In genomic region chr15:84718785-84719184, GRCm38 (mm10) we compare ENCODE assay signal across 18 mouse cellular contexts. TPM values are rescaled to one million over a fixed set of nuclear protein-coding genes. Genes with fewer than 3 reads are reported as not detected.
DNase-seq lines count a peak whose midpoint lies in the region; ATAC-seq and TF ChIP-seq lines count a peak whose summit lies in the region.
"Had no signal": no experiment of that assay in that cellular context is flagged by ENCODE, and none has a peak within 500 bp of the region (broad histone marks: within the 10 kb centered on the region; RNA-seq: fewer than 3 reads in every experiment).

No protein-coding gene starts in this region.

- no peak overlapping the region for H3K4me3 ChIP-seq in heart, adult 2 months
- H3K4me3 ChIP-seq in liver, embryonic 14.5 days (ENCODE audit: insufficient read depth in 1 of 2, low read depth in 2 of 2, low read length in 2 of 2) = no peak overlapping the region
- H3K4me3 ChIP-seq in liver, embryonic 12.5 days = no peak overlapping the region
- no peak overlapping the region for H3K4me3 ChIP-seq in small intestine, adult 2 months (ENCODE audit: low read depth, low read length)
- H3K4me3 ChIP-seq: forebrain, embryonic 15.5 days; hindbrain, embryonic 15.5 days had no signal

- no peak for DNase-seq in heart, adult 2 months
- no peak for DNase-seq in heart, postnatal 4 days
- DNase-seq in liver, embryonic 14.5 days (ENCODE audit: low read depth in 3 of 3, low spot score in 3 of 3) = no peak
- DNase-seq in lung, postnatal 36 days = peak; percentile 17
- no peak for DNase-seq in lung, adult 18-20 months
- no peak for DNase-seq in ovary, postnatal 10 days (ENCODE audit: low spot score)
- DNase-seq: adrenal gland, postnatal 10 days; cerebellum, adult 11 months; cerebellum, adult 8-10 months; cerebellum, postnatal 14 days; gastrocnemius, postnatal 14 days had no signal

- ATAC-seq in liver, embryonic 14.5 days (ENCODE audit: insufficient read depth) = no peak
- no peak for ATAC-seq in liver, embryonic 12.5 days
- ATAC-seq: forebrain, embryonic 15.5 days had no signal

- intact Hi-C loops in heart, adult 2 months (cut with DNase I) = loop anchor here (10.0 kb wide), 1 partner anchor 136 kb away; the partner anchor contains the start of gene Phf21b

- no peak for TF ChIP-seq POLR2A in heart, adult 2 months (IDR thresholded peaks at IDR 0.05; ENCODE audit: insufficient read depth, low read depth, low read length)
- no peak for TF ChIP-seq POLR2A in small intestine, adult 2 months (IDR thresholded peaks at IDR 0.05; ENCODE audit: low read depth, low read length)

- H3K27ac ChIP-seq in heart, adult 2 months = no peak overlapping the region
- H3K27ac ChIP-seq in liver, embryonic 14.5 days = no peak overlapping the region
- no peak overlapping the region for H3K27ac ChIP-seq in liver, embryonic 12.5 days
- H3K27ac ChIP-seq in small intestine, adult 2 months (ENCODE audit: insufficient read depth, low read depth, low read length) = no peak overlapping the region
- H3K27ac ChIP-seq: embryonic facial prominence, embryonic 12.5 days; forebrain, embryonic 15.5 days; hindbrain, embryonic 15.5 days had no signal

- TF ChIP-seq CTCF in heart, adult 2 months (IDR thresholded peaks at IDR 0.05) = peak; percentile 47
- 0 out of 2 replicates have a peak, but pooled peaks have one; percentile 11 for TF ChIP-seq CTCF in liver, embryonic 14.5 days (IDR thresholded peaks at IDR 0.05; ENCODE audit: low read depth)
- peak; percentile 3; the same call in 1 of the 2 replicates for TF ChIP-seq CTCF in small intestine, adult 2 months (IDR thresholded peaks at IDR 0.05; ENCODE audit: extremely low read depth, insufficient read length, insufficient replicate concordance, low read depth, low read length)

- H3K9me3 ChIP-seq in liver, embryonic 14.5 days (ENCODE audit: control insufficient read depth, low read length) = no peaks in the 10 kb centered on the region
- H3K9me3 ChIP-seq in liver, embryonic 12.5 days (replicated peaks) = no peaks in the 10 kb centered on the region
- H3K9me3 ChIP-seq: embryonic facial prominence, embryonic 12.5 days; forebrain, embryonic 15.5 days; heart, embryonic 12.5 days; hindbrain, embryonic 15.5 days had no signal

- H3K9ac ChIP-seq in heart, adult 2 months (ENCODE audit: low read depth, low read length) = no peak overlapping the region
- no peak overlapping the region for H3K9ac ChIP-seq in liver, embryonic 14.5 days (replicated peaks)
- no peak overlapping the region for H3K9ac ChIP-seq in liver, embryonic 12.5 days
- H3K9ac ChIP-seq: embryonic facial prominence, embryonic 12.5 days; forebrain, embryonic 15.5 days; heart, embryonic 12.5 days; hindbrain, embryonic 15.5 days had no signal

- no peak for TF ChIP-seq EP300 in heart, adult 2 months (IDR thresholded peaks at IDR 0.05; ENCODE audit: insufficient read depth, low read depth, low read length)
- TF ChIP-seq EP300 in liver, embryonic 14.5 days (IDR thresholded peaks at IDR 0.05; ENCODE audit: low read depth) = no peak

- no peaks in the 10 kb centered on the region for H3K36me3 ChIP-seq in heart, adult 2 months (ENCODE audit: control insufficient read depth, insufficient read depth, low read length)
- no peaks in the 10 kb centered on the region for H3K36me3 ChIP-seq in liver, embryonic 14.5 days (replicated peaks; ENCODE audit: control insufficient read depth, insufficient read depth, low read depth)
- no peaks in the 10 kb centered on the region for H3K36me3 ChIP-seq in liver, embryonic 12.5 days
- no peaks in the 10 kb centered on the region for H3K36me3 ChIP-seq in small intestine, adult 2 months (ENCODE audit: control insufficient read depth, insufficient read depth, low read length)
- H3K36me3 ChIP-seq: embryonic facial prominence, embryonic 12.5 days; forebrain, embryonic 15.5 days; G1E; heart, embryonic 12.5 days; hindbrain, embryonic 15.5 days had no signal

- peaks cover 5% of the 10 kb centered on the region for H3K4me1 ChIP-seq in heart, adult 2 months (ENCODE audit: control insufficient read depth, insufficient read depth, low read length)
- H3K4me1 ChIP-seq in liver, embryonic 14.5 days (replicated peaks; ENCODE audit: control insufficient read depth in 2 of 2, insufficient read depth in 2 of 2, low read length in 1 of 2) = peaks cover 0 to 5% of the 10 kb centered on the region in 2 experiments; a peak in 2 of 4 replicates
- peaks cover 21% of the 10 kb centered on the region; the same call in 1 of the 2 replicates for H3K4me1 ChIP-seq in liver, embryonic 12.5 days
- peaks cover 15% of the 10 kb centered on the region for H3K4me1 ChIP-seq in small intestine, adult 2 months (ENCODE audit: control insufficient read depth, insufficient read depth, insufficient read length, low read length)

- H3K4me2 ChIP-seq in liver, embryonic 14.5 days (ENCODE audit: low read depth) = no peak overlapping the region
- H3K4me2 ChIP-seq in liver, embryonic 12.5 days = no peak overlapping the region
- H3K4me2 ChIP-seq: forebrain, embryonic 15.5 days; hindbrain, embryonic 15.5 days had no signal

- WGBS in heart, adult 2 months = 75% methylated on average over 3 of the region's 3 CpGs
- 42% methylated on average over 3 of the region's 3 CpGs for WGBS in liver, embryonic 14.5 days (ENCODE audit: insufficient replicate concordance)
- 45% methylated on average over 3 of the region's 3 CpGs for WGBS in liver, embryonic 12.5 days (ENCODE audit: insufficient replicate concordance)
- 72% methylated on average over 3 of the region's 3 CpGs for WGBS in small intestine, adult 2 months

- H3K27me3 ChIP-seq in heart, adult 2 months (ENCODE audit: control insufficient read depth, insufficient read depth, low read length) = no peaks in the 10 kb centered on the region
- peaks cover 4% of the 10 kb centered on the region for H3K27me3 ChIP-seq in liver, embryonic 14.5 days (ENCODE audit: control insufficient read depth, insufficient read depth, low read length)
- peaks cover 61% of the 10 kb centered on the region for H3K27me3 ChIP-seq in liver, embryonic 12.5 days (replicated peaks)
- no peaks in the 10 kb centered on the region for H3K27me3 ChIP-seq in small intestine, adult 2 months (ENCODE audit: control insufficient read depth, insufficient read depth, low read length)

- no peaks in the 10 kb centered on the region for H3K79me2 ChIP-seq in heart, adult 2 months (replicated peaks; ENCODE audit: control insufficient read depth, insufficient read depth, low read length)

RNA-seq across cellular contexts. Expression of gene Arhgap8, which starts 1.1 kb away (rescaled TPM):
- total RNA-seq in heart, adult 2 months (2021) = 1 to 10 TPM in 1 of 2 experiments, under 1 TPM in 1; 0.70 to 1.5 TPM
- polyA plus RNA-seq in heart, adult 2 months (2012; rRNA removed) = 1.7 and 1.9 TPM in 2 replicates
- 1 to 10 TPM; 3.8 to 4.0 TPM for total RNA-seq in heart, postnatal 4 days (2021)
- polyA plus RNA-seq in liver, embryonic 14.5 days (2012; rRNA removed) = 0.29 and 0.36 TPM in 2 replicates
- 0.22 and 0.32 TPM in 2 replicates for polyA plus RNA-seq in liver, embryonic 14.5 days (2014; fragmentation: Nextera tagmentation; extraction: Ambion mirVana)
- 0.88 and 0.91 TPM in 2 replicates for polyA plus RNA-seq in liver, embryonic 12.5 days (2016; fragmentation: Nextera tagmentation; extraction: Ambion mirVana)
- polyA plus RNA-seq in small intestine, adult 2 months (2012; rRNA removed) = 4.2 and 6.3 TPM in 2 replicates
- total RNA-seq: G1E had no signal
- polyA plus RNA-seq: G1E had no signal

RNA-seq across cellular contexts. Expression of gene Prr5, which starts 49.4 kb away (rescaled TPM):
- total RNA-seq in heart, adult 2 months (2021) = 1 to 10 TPM; 2.8 to 4.9 TPM
- 5.9 and 8.1 TPM in 2 replicates for polyA plus RNA-seq in heart, adult 2 months (2012; rRNA removed)
- total RNA-seq in heart, postnatal 4 days (2021) = 10 to 100 TPM; 11.6 to 12.3 TPM
- 5.2 and 6.6 TPM in 2 replicates for polyA plus RNA-seq in liver, embryonic 14.5 days (2012; rRNA removed)
- 3.0 and 3.7 TPM in 2 replicates for polyA plus RNA-seq in liver, embryonic 14.5 days (2014; fragmentation: Nextera tagmentation; extraction: Ambion mirVana)
- polyA plus RNA-seq in liver, embryonic 12.5 days (2016; fragmentation: Nextera tagmentation; extraction: Ambion mirVana) = 12.6 and 14.1 TPM in 2 replicates
- polyA plus RNA-seq in small intestine, adult 2 months (2012; rRNA removed) = 43.2 and 82.9 TPM in 2 replicates
- total RNA-seq: G1E had no signal
- polyA plus RNA-seq: G1E had no signal
